21 mouse cellular contexts compared by ENCODE assay signal in genomic region chr2:65987069-65987468, GRCm38 (mm10).
DNase-seq lines count a peak whose midpoint lies in the region; ATAC-seq and TF ChIP-seq lines count a peak whose summit lies in the region.
"Had no signal": no experiment of that assay in that cellular context is flagged by ENCODE, and none has a peak within 500 bp of the region (broad histone marks: within the 10 kb centered on the region; RNA-seq: fewer than 3 reads in every experiment).

No protein-coding gene starts in this region.

- H3K4me3 ChIP-seq in hindbrain, embryonic 13.5 days = no peak overlapping the region
- H3K4me3 ChIP-seq in hindbrain, embryonic 11.5 days (ENCODE audit: low read depth, low read length) = no peak overlapping the region
- H3K4me3 ChIP-seq in kidney, postnatal 0 days (replicated peaks; ENCODE audit: low read depth, low read length) = no peak overlapping the region
- H3K4me3 ChIP-seq: layer of hippocampus, adult 2 months; left cerebral cortex, adult 2 months; limb, embryonic 15.5 days; megakaryocyte, embryonic 14.5 days had no signal

- H3K4me1 ChIP-seq in hindbrain, embryonic 13.5 days (replicated peaks) = peaks cover 30% of the 10 kb centered on the region
- H3K4me1 ChIP-seq in hindbrain, embryonic 11.5 days (replicated peaks; ENCODE audit: control insufficient read depth, insufficient read depth, low read length) = no peaks in the 10 kb centered on the region
- no peaks in the 10 kb centered on the region for H3K4me1 ChIP-seq in kidney, postnatal 0 days (replicated peaks; ENCODE audit: insufficient read depth, low read length)
- H3K4me1 ChIP-seq: megakaryocyte, embryonic 14.5 days had no signal

- H3K27ac ChIP-seq in hindbrain, embryonic 13.5 days = no peak overlapping the region
- no peak overlapping the region for H3K27ac ChIP-seq in hindbrain, embryonic 11.5 days (ENCODE audit: low read depth, low read length)
- H3K27ac ChIP-seq in kidney, postnatal 0 days = no peak overlapping the region
- H3K27ac ChIP-seq: layer of hippocampus, adult 2 months; left cerebral cortex, adult 2 months; limb, embryonic 15.5 days; stomach, postnatal 0 days had no signal

- no peaks in the 10 kb centered on the region; the same call in 1 of the 2 replicates for H3K36me3 ChIP-seq in hindbrain, embryonic 13.5 days
- H3K36me3 ChIP-seq in hindbrain, embryonic 11.5 days (ENCODE audit: control insufficient read depth, insufficient read depth, low read length) = no peaks in the 10 kb centered on the region
- no peaks in the 10 kb centered on the region for H3K36me3 ChIP-seq in kidney, postnatal 0 days (ENCODE audit: insufficient read depth, low read length)
- H3K36me3 ChIP-seq: limb, embryonic 15.5 days had no signal

- no peaks in the 10 kb centered on the region for H3K9me3 ChIP-seq in hindbrain, embryonic 13.5 days
- H3K9me3 ChIP-seq in hindbrain, embryonic 11.5 days (ENCODE audit: control insufficient read depth, low read length) = no peaks in the 10 kb centered on the region
- H3K9me3 ChIP-seq in kidney, postnatal 0 days (replicated peaks; ENCODE audit: low read length) = no peaks in the 10 kb centered on the region
- H3K9me3 ChIP-seq: limb, embryonic 15.5 days had no signal

- TF ChIP-seq CTCF in kidney, postnatal 0 days (IDR thresholded peaks at IDR 0.05; ENCODE audit: low read depth) = no peak

- no peaks in the 10 kb centered on the region for H3K27me3 ChIP-seq in hindbrain, embryonic 13.5 days
- H3K27me3 ChIP-seq in hindbrain, embryonic 11.5 days (ENCODE audit: control insufficient read depth, insufficient read depth, low read length) = no peaks in the 10 kb centered on the region
- no peaks in the 10 kb centered on the region for H3K27me3 ChIP-seq in kidney, postnatal 0 days (ENCODE audit: insufficient read depth, low read length)
- H3K27me3 ChIP-seq: limb, embryonic 15.5 days; megakaryocyte, embryonic 14.5 days had no signal

- H3K9ac ChIP-seq in hindbrain, embryonic 13.5 days = no peak overlapping the region
- H3K9ac ChIP-seq in hindbrain, embryonic 11.5 days (ENCODE audit: low read depth, low read length) = no peak overlapping the region
- no peak overlapping the region for H3K9ac ChIP-seq in kidney, postnatal 0 days (ENCODE audit: low read depth, low read length)
- H3K9ac ChIP-seq: limb, embryonic 15.5 days; liver, postnatal 0 days had no signal

- 72% methylated on average over 6 of the region's 6 CpGs for WGBS in hindbrain, embryonic 13.5 days
- 74% methylated on average over 6 of the region's 6 CpGs for WGBS in hindbrain, embryonic 11.5 days
- 46% methylated on average over 6 of the region's 6 CpGs for WGBS in kidney, postnatal 0 days

- H3K4me2 ChIP-seq in hindbrain, embryonic 13.5 days = no peak overlapping the region
- no peak overlapping the region for H3K4me2 ChIP-seq in hindbrain, embryonic 11.5 days (replicated peaks; ENCODE audit: low read depth, low read length)
- no peak overlapping the region for H3K4me2 ChIP-seq in kidney, postnatal 0 days (ENCODE audit: low read length)
- H3K4me2 ChIP-seq: limb, embryonic 15.5 days had no signal

- DNase-seq in cerebellum, adult 11 months = no peak
- DNase-seq in hindbrain, embryonic 11.5 days (ENCODE audit: low spot score) = no peak
- no peak for DNase-seq in kidney, postnatal 0 days (ENCODE audit: low spot score)
- no peak for DNase-seq in kidney, postnatal 14 days
- DNase-seq in left cerebral cortex, adult 18-20 months (ENCODE audit: low spot score in 2 of 2) = no peak
- DNase-seq: cerebellum, adult 8-10 months; gastrocnemius, postnatal 10 days; heart, adult 18-20 months; heart, postnatal 4 days; lung, postnatal 14 days; right cerebral cortex, postnatal 25 days had no signal

- ATAC-seq in cerebellum, adult (ENCODE audit: insufficient number of reproducible peaks, low FRiP score, low TSS enrichment) = peak; percentile 89
- 0 out of 2 replicates have a peak, but pooled peaks have one; percentile 12 for ATAC-seq in hindbrain, embryonic 13.5 days (ENCODE audit: low FRiP score)
- no peak for ATAC-seq in hindbrain, embryonic 11.5 days (ENCODE audit: low FRiP score)
- peak; percentile 59; the same call in 1 of the 2 replicates for ATAC-seq in kidney, postnatal 0 days (replicated peaks; ENCODE audit: low FRiP score, low read depth)
- ATAC-seq in activated CD4-positive, CD25-positive, alpha-beta regulatory T cell, adult 4 months = no peak
- ATAC-seq: intestine, postnatal 0 days; liver, postnatal 0 days had no signal

Comparison
In these comparisons a context has a peak if more than half of its experiments do, and no peak if none do; other contexts are left out.
1. ATAC-seq: peak in cerebellum, adult (single experiment), hindbrain, embryonic 13.5 days (single experiment) and kidney, postnatal 0 days (single experiment); none in hindbrain, embryonic 11.5 days (single experiment) and activated CD4-positive, CD25-positive, alpha-beta regulatory T cell, adult 4 months (single experiment).